Mouse (Mus musculus) testis, adult 2 months (tissue): ENCODE measurements around the gene Upf3b.

Experiments used
- CTCF ChIP-seq: fragments of 200-500 bp; IDR thresholded peaks from 2 replicates; pipeline ENCODE4 v1.5.1; 2012; ENCODE audit warnings: low read depth, mild to moderate bottlenecking, inconsistent platforms, low read length, moderate library complexity; ENCODE audit not compliant: control insufficient read depth, insufficient read depth, insufficient replicate concordance
- POLR2A ChIP-seq: fragments of 200-500 bp; IDR thresholded peaks from 2 replicates; pipeline ENCODE4 v1.6.1; 2012; ENCODE audit warnings: low read depth, mild to moderate bottlenecking, inconsistent platforms, low read length, moderate library complexity; ENCODE audit not compliant: control insufficient read depth

GRCm38 (mm10) chrX:37095106-37095768 is 14.9 kb downstream of the Upf3b start:
- TF ChIP-seq CTCF, result no peak
- no peak for TF ChIP-seq POLR2A
